Mouse (Mus musculus) midbrain, embryonic 16.5 days (tissue): ENCODE data around the gene Esrrg. TPM values are rescaled to one million over a fixed set of nuclear protein-coding genes. Genes with fewer than 3 reads are reported as not detected.

ENCODE experiments used
- ATAC-seq: fragments of 200-750 bp; cut with Nextera tagmentation; 2 replicates; pipeline ENCODE4 v1.8.0; 2017; ENCODE audit warnings: moderate TSS enrichment
- H3K27ac ChIP-seq: fragments of 300-500 bp; sonication (generic); 2 replicates; pipeline ENCODE4 v1.5.1; 2014; ENCODE audit warnings: mild to moderate bottlenecking, low read length, mixed read lengths
- H3K27me3 ChIP-seq: fragments of 300-500 bp; sonication (generic); 2 replicates; pipeline ENCODE4 v1.6.1; 2014; ENCODE audit warnings: low read depth, low read length, mixed read lengths; ENCODE audit not compliant: control insufficient read depth, insufficient read depth
- H3K36me3 ChIP-seq: fragments of 300-500 bp; sonication (generic); 2 replicates; pipeline ENCODE4 v1.6.1; 2014; ENCODE audit warnings: mild to moderate bottlenecking, low read length, moderate library complexity, mixed read lengths; ENCODE audit not compliant: control insufficient read depth, insufficient read depth
- H3K4me1 ChIP-seq: fragments of 300-500 bp; sonication (generic); 2 replicates; pipeline ENCODE4 v1.6.1; 2014; ENCODE audit warnings: mild to moderate bottlenecking, low read length, mixed read lengths; ENCODE audit not compliant: control insufficient read depth, insufficient read depth
- H3K4me2 ChIP-seq: fragments of 300-500 bp; sonication (generic); 2 replicates; pipeline ENCODE4 v1.6.1; 2014; ENCODE audit warnings: mild to moderate bottlenecking, low read length, mixed read lengths
- H3K4me3 ChIP-seq: fragments of 300-500 bp; sonication (generic); 2 replicates; pipeline ENCODE4 v1.5.1; 2014; ENCODE audit warnings: low read depth, mild to moderate bottlenecking, low read length, moderate library complexity, mixed read lengths
- H3K9ac ChIP-seq: fragments of 300-500 bp; sonication (generic); 2 replicates; pipeline ENCODE4 v1.6.1; 2014; ENCODE audit warnings: low read depth, low read length, mixed read lengths
- H3K9me3 ChIP-seq: fragments of 300-500 bp; sonication (generic); replicated peaks from 2 replicates; pipeline ENCODE4 v1.6.1; 2014; ENCODE audit warnings: mild to moderate bottlenecking, low read length, mixed read lengths; ENCODE audit not compliant: control insufficient read depth, poor library complexity, severe bottlenecking
- whole genome bisulfite sequencing: fragments of 180-500 bp; shearing (Covaris S2); extraction: QIAGEN DNeasy Blood & Tissue Kit; methylation state at CpG from one replicate; pipeline ENCODE4 v1.1.7; 2014; 5-methylcytosine and 5-hydroxymethylcytosine counted together
- polyA plus RNA-seq: library from polyadenylated mRNA; unstranded; fragments of >200 nt; fragmentation: Nextera tagmentation; extraction: Ambion mirVana; gene quantifications from 2 replicates; pipeline ENCODE4 v1.2.1, GENCODE M21; 2015

Esrrg gene
- polyA plus RNA-seq, 1 experiment from 2014 or later = 24.9 TPM

DNA sequence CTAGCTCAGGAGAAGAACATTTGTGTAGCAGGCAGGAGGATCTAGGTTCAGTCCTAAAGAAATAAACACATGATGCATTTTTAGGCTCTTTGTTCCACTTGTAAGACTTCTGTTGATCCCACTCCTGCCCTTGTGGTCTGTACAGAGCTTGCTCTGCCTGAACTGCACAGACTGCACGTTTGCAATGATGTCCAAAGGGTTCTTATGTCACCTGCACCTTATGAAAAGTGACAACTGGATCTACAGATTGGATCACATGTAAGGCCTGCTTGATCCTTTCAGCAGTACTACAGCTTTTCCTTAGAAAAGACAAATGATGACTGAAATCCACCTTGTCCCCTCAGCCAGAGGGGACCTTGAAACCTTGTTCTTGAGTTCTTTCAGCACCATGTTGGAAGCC, 70.7 kb downstream of the Esrrg start:
- no peak for ATAC-seq
- Histone ChIP-seq H3K27ac (no peak overlapping the region), H3K4me1 (no peaks in the 10 kb centered on the region), H3K4me2 (no peak overlapping the region), H3K27me3 (no peaks in the 10 kb centered on the region), H3K4me3 (no peak overlapping the region), H3K36me3 (no peaks in the 10 kb centered on the region), H3K9me3 (no peaks in the 10 kb centered on the region), H3K9ac (no peak overlapping the region)
- 69% methylated on average over 1 of the region's 1 CpGs for WGBS

DNA sequence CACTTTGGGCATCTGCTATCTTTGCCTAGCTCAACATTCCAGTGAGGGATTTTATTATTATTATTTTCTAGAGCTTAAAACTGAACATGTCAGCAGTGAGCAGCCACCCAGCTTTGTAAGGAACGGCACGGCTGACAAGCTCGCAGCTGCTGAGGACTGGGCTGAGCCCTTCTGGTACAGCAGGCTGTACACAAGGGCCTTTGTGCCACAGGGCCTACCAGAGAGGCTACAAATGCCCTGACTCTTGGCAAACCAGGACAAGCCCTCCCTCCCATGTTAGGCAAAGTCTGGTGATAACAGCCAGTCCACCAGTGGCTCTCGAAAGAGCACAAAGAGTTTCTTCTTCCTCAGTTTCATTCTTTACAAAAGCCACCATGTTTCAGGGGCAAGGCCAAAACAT, 75.9 kb downstream of the Esrrg start:
- H3K36me3 ChIP-seq = no peaks in the 10 kb centered on the region
- WGBS = 85% methylated on average over 4 of the region's 4 CpGs
- ATAC-seq = no peak
- no peaks in the 10 kb centered on the region for H3K4me1 ChIP-seq
- no peak overlapping the region for H3K4me2 ChIP-seq
- no peak overlapping the region for H3K4me3 ChIP-seq
- H3K9ac ChIP-seq = no peak overlapping the region
- H3K27ac ChIP-seq = no peak overlapping the region
- H3K27me3 ChIP-seq = no peaks in the 10 kb centered on the region
- no peaks in the 10 kb centered on the region for H3K9me3 ChIP-seq

DNA sequence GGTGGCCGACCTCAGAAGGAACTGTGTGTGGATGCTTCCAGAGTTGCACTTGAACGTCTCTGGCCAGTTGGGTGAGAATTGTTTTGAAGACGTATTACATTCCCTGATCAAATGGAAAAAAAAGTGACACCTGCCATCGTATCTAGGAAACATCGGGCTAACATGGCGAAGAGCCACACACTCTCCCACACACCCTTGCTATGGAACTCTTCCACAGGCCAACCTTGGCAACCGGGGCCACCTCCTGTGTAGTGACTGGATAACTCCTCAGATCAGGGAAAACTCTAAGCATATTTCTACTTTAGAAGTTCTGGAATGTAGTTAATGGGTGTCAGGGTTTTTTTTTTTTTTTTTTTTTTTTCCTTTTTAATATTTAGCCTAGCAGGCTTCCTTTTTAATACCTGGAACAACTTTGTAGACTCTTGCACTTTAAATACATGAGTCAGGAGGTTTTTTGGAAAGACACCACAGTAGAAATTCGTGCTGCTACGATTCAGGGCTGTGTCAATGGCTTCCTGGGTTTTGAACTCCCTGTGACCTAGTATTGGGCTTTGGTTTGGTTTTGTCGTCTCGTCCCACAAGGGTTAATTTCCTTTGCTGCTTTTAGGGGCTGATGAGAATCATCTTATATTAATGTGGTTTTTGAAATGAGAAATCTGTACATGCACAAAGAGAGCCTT, 83.4 kb downstream of the Esrrg start:
- ATAC-seq = no peak
- Histone ChIP-seq H3K4me1 (no peaks in the 10 kb centered on the region), H3K9me3 (no peaks in the 10 kb centered on the region), H3K27me3 (no peaks in the 10 kb centered on the region), H3K36me3 (no peaks in the 10 kb centered on the region), H3K4me2 (no peak overlapping the region), H3K9ac (no peak overlapping the region), H3K27ac (no peak overlapping the region), H3K4me3 (no peak overlapping the region)
- 88% methylated on average over 11 of the region's 11 CpGs for WGBS

DNA sequence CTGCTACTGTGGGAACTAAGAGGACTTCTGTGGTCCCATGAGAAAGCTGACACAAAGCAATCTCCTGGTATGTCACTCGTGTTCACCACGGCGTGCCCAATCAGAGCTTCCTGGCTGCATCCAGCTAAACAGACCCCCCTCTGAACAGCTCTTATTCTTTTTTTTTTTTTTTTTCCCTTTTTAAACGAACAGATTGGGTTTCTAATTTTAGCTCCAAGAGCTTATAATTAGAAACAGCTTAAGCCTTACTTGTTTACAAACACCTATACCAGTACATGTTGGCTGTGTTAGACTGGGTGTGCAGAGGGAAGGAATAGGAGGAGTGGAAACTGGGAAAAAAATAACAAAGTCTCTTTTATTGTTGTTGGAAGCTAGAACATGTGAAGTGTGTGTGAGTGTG, 86.3 kb downstream of the Esrrg start:
- WGBS = 59% methylated on average over 4 of the region's 4 CpGs
- Histone ChIP-seq H3K36me3 (no peaks in the 10 kb centered on the region), H3K27me3 (no peaks in the 10 kb centered on the region), H3K4me1 (no peaks in the 10 kb centered on the region), H3K9me3 (no peaks in the 10 kb centered on the region), H3K4me2 (no peak overlapping the region), H3K4me3 (no peak overlapping the region), H3K9ac (no peak overlapping the region), H3K27ac (no peak overlapping the region)
- ATAC-seq = no peak

DNA sequence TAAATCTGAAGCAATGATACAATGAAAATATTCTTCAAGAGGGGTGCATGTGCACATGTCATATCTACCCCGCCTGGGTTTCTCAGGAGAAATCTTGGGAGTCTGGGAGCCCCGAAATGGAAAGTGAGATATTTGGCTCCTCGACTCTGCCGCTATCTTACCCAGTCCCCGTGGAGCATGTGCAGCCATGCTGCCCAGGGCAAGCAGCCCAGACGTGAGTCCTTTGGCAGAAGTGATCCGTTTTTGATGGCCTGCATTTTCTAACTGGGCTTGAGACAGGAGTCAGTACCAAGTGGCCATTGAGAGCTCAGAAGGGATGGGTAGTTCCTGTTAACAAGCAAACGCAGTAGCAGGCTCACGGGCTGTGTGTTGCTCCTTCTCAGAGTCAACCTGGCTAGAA, 89.6 kb downstream of the Esrrg start:
- Histone ChIP-seq H3K4me3 (no peak overlapping the region), H3K9ac (no peak overlapping the region), H3K27me3 (no peaks in the 10 kb centered on the region), H3K36me3 (no peaks in the 10 kb centered on the region), H3K9me3 (no peaks in the 10 kb centered on the region), H3K4me2 (no peak overlapping the region), H3K4me1 (no peaks in the 10 kb centered on the region), H3K27ac (no peak overlapping the region)
- 92% methylated on average over 9 of the region's 9 CpGs for WGBS
- no peak for ATAC-seq

DNA sequence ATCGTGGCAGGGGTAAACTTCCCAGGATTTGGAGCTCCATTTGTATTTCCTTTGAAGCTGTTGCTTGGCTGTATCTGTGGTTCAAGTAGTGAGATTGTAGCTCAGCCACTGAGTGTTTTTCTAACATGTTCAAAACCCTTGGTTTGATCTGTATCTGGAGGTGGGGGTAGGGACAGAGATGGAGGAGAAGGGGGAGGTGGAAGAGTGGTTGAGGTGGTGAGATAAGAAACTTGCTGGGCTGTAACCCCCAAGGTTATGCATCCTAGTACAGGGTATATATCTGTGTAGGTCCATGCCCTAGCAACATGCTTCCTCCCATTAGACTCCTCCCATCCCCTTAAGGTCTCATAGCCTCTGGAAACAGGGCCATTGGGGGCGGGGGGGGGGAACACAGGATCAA, 92.4 kb downstream of the Esrrg start:
- H3K4me3 ChIP-seq = no peak overlapping the region
- no peak overlapping the region for H3K4me2 ChIP-seq
- H3K36me3 ChIP-seq = no peaks in the 10 kb centered on the region
- ATAC-seq = no peak
- H3K27ac ChIP-seq = no peak overlapping the region
- no peaks in the 10 kb centered on the region for H3K9me3 ChIP-seq
- H3K4me1 ChIP-seq = no peaks in the 10 kb centered on the region
- H3K27me3 ChIP-seq = no peaks in the 10 kb centered on the region
- no peak overlapping the region for H3K9ac ChIP-seq
- WGBS = 53% methylated on average over 2 of the region's 2 CpGs

DNA sequence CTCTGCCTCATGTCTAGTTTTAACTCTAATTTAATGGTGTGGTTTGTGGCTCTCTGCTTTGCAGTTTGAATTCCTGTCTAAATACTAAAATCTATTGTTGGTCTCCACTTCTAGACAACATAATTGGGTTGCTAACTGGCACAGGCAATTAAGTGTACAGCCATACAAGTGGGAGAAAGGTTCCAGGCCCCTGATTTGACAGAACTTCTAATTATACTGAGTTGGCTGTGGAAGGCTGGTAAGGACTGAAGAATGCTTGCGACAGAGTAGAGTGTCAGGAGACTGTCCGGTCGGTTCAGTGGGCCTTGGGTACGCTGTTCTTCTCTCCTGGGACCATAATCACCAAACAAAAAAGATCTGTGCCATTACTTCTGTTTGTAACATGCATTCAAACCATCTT, 96.3 kb downstream of the Esrrg start:
- no peaks in the 10 kb centered on the region for H3K27me3 ChIP-seq
- H3K9me3 ChIP-seq = no peaks in the 10 kb centered on the region
- 85% methylated on average over 4 of the region's 4 CpGs for WGBS
- H3K4me3 ChIP-seq = no peak overlapping the region
- no peaks in the 10 kb centered on the region for H3K36me3 ChIP-seq
- no peaks in the 10 kb centered on the region for H3K4me1 ChIP-seq
- no peak overlapping the region for H3K4me2 ChIP-seq
- ATAC-seq = no peak
- no peak overlapping the region for H3K27ac ChIP-seq
- no peak overlapping the region for H3K9ac ChIP-seq

DNA sequence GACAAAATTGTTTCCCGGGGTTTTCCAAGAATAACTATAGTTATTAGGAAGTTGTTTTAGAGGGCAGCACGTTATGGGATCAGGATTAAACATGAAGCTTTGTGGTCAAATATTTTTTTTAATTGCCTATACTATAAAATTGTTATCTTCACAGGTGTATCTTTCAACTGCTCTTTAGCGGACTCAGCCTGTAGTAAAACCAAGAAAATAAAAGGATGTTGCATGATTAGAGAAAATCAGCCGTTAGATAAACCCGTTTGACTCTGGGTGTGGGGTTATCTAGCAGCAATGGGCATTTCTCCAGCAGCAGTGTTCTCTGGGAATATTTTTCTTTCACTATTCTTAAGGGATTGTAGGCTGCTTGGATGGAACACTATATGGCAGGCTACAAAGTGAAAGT, 96.8 kb downstream of the Esrrg start:
- Histone ChIP-seq H3K4me2 (no peak overlapping the region), H3K27ac (no peak overlapping the region), H3K36me3 (no peaks in the 10 kb centered on the region), H3K9ac (no peak overlapping the region), H3K27me3 (no peaks in the 10 kb centered on the region), H3K4me1 (no peaks in the 10 kb centered on the region), H3K9me3 (no peaks in the 10 kb centered on the region), H3K4me3 (no peak overlapping the region)
- 81% methylated on average over 5 of the region's 5 CpGs for WGBS
- no peak for ATAC-seq

DNA sequence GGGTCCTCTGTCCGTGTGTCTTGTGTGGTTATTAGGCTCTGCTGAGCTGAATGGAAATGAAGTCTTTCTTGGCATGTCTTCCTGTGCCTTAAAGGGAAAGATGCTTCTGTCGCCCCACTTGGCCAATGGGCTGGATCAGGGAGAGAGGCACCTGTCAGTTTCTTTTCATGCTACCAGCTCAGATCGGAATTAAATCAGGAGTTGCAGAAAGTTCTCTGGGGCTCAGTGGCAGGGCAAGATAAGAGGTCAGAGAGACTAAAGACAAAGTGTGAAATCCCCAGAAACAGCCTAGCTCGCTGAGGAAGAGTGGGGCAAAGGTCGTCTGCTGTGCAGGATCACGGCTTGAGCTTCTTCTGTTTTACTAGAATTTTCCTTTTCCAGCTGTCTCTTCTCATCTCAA, 97.5 kb downstream of the Esrrg start:
- no peak for ATAC-seq

More for the DNA sequence above, 97.5 kb downstream of the Esrrg start:
- Histone ChIP-seq H3K4me2 (no peak overlapping the region), H3K9me3 (no peaks in the 10 kb centered on the region), H3K27ac (no peak overlapping the region), H3K4me1 (no peaks in the 10 kb centered on the region), H3K36me3 (no peaks in the 10 kb centered on the region), H3K9ac (no peak overlapping the region), H3K4me3 (no peak overlapping the region), H3K27me3 (no peaks in the 10 kb centered on the region)
- 16% methylated on average over 6 of the region's 6 CpGs for WGBS
